Mouse (Mus musculus): ENCODE results near the gene Fnip2. TPM values are rescaled to one million over a fixed set of nuclear protein-coding genes. Genes with fewer than 3 reads are reported as not detected.

Gene Fnip2
- polyA plus RNA-seq, 1 experiment from 2014 or later, result 5.7 TPM

- no peak overlapping the region for H3K27ac ChIP-seq (ENCODE audit: low read length)
- WGBS, result 76% methylated on average over 8 of the region's 8 CpGs
- H3K4me3 ChIP-seq (replicated peaks; ENCODE audit: low read length), result no peak overlapping the region
- H3K36me3 ChIP-seq (ENCODE audit: control insufficient read depth, insufficient read depth), result peaks cover 8% of the 10 kb centered on the region
- H3K9me3 ChIP-seq (ENCODE audit: control insufficient read depth, low read length), result no peaks in the 10 kb centered on the region
- H3K4me1 ChIP-seq (replicated peaks; ENCODE audit: control insufficient read depth, insufficient read depth, low read length), result no peaks in the 10 kb centered on the region
- H3K4me2 ChIP-seq (ENCODE audit: low read length), result no peak overlapping the region
- H3K27me3 ChIP-seq (replicated peaks; ENCODE audit: control insufficient read depth, insufficient read depth, low read length), result no peaks in the 10 kb centered on the region
- no peak for ATAC-seq
- H3K9ac ChIP-seq (replicated peaks; ENCODE audit: low read depth, low read length), result no peak overlapping the region
Observed at GRCm38 (mm10) chr3:79494028-79494427, 73.6 kb downstream of the Fnip2 start.

- H3K4me1 ChIP-seq (replicated peaks; ENCODE audit: control insufficient read depth, insufficient read depth, low read length), result no peaks in the 10 kb centered on the region
- no peaks in the 10 kb centered on the region for H3K9me3 ChIP-seq (ENCODE audit: control insufficient read depth, low read length)
- no peak overlapping the region for H3K9ac ChIP-seq (replicated peaks; ENCODE audit: low read depth, low read length)
- ATAC-seq, result no peak
- WGBS, result 95% methylated on average over 10 of the region's 10 CpGs
- H3K27me3 ChIP-seq (replicated peaks; ENCODE audit: control insufficient read depth, insufficient read depth, low read length), result no peaks in the 10 kb centered on the region
- H3K36me3 ChIP-seq (ENCODE audit: control insufficient read depth, insufficient read depth), result peaks cover 15% of the 10 kb centered on the region
- no peak overlapping the region for H3K4me2 ChIP-seq (ENCODE audit: low read length)
- no peak overlapping the region for H3K27ac ChIP-seq (ENCODE audit: low read length)
- H3K4me3 ChIP-seq (replicated peaks; ENCODE audit: low read length), result no peak overlapping the region
Observed at GRCm38 (mm10) chr3:79493064-79493463, 74.5 kb downstream of the Fnip2 start.

- no peak for ATAC-seq
- no peak overlapping the region for H3K27ac ChIP-seq (ENCODE audit: low read length)
- H3K9me3 ChIP-seq (ENCODE audit: control insufficient read depth, low read length), result no peaks in the 10 kb centered on the region
- no peak overlapping the region for H3K4me2 ChIP-seq (ENCODE audit: low read length)
- no peak overlapping the region for H3K9ac ChIP-seq (replicated peaks; ENCODE audit: low read depth, low read length)
- peaks cover 22% of the 10 kb centered on the region for H3K36me3 ChIP-seq (ENCODE audit: control insufficient read depth, insufficient read depth)
- 95% methylated on average over 3 of the region's 3 CpGs for WGBS
- no peaks in the 10 kb centered on the region for H3K27me3 ChIP-seq (replicated peaks; ENCODE audit: control insufficient read depth, insufficient read depth, low read length)
- no peak overlapping the region for H3K4me3 ChIP-seq (replicated peaks; ENCODE audit: low read length)
- H3K4me1 ChIP-seq (replicated peaks; ENCODE audit: control insufficient read depth, insufficient read depth, low read length), result no peaks in the 10 kb centered on the region
Observed at GRCm38 (mm10) chr3:79491614-79492013, 76.0 kb downstream of the Fnip2 start.

GRCm38 (mm10) chr3:79490102-79490501 lies 77.5 kb downstream of the Fnip2 start:
- Histone ChIP-seq H3K9ac (replicated peaks; ENCODE audit: low read depth, low read length) (no peak overlapping the region), H3K27ac (ENCODE audit: low read length) (no peak overlapping the region), H3K4me1 (replicated peaks; ENCODE audit: control insufficient read depth, insufficient read depth, low read length) (no peaks in the 10 kb centered on the region), H3K27me3 (replicated peaks; ENCODE audit: control insufficient read depth, insufficient read depth, low read length) (no peaks in the 10 kb centered on the region), H3K9me3 (ENCODE audit: control insufficient read depth, low read length) (no peaks in the 10 kb centered on the region), H3K36me3 (ENCODE audit: control insufficient read depth, insufficient read depth) (peaks cover 22% of the 10 kb centered on the region), H3K4me2 (ENCODE audit: low read length) (no peak overlapping the region), H3K4me3 (replicated peaks; ENCODE audit: low read length) (no peak overlapping the region)
- WGBS, result 94% methylated on average over 5 of the region's 5 CpGs
- no peak for ATAC-seq

GRCm38 (mm10) chr3:79488025-79488424 lies 79.6 kb downstream of the Fnip2 start:
- Histone ChIP-seq H3K4me2 (ENCODE audit: low read length) (no peak overlapping the region), H3K27me3 (replicated peaks; ENCODE audit: control insufficient read depth, insufficient read depth, low read length) (no peaks in the 10 kb centered on the region), H3K36me3 (ENCODE audit: control insufficient read depth, insufficient read depth) (peaks cover 26% of the 10 kb centered on the region), H3K4me3 (replicated peaks; ENCODE audit: low read length) (no peak overlapping the region), H3K27ac (ENCODE audit: low read length) (no peak overlapping the region), H3K9me3 (ENCODE audit: control insufficient read depth, low read length) (0 out of 2 replicates have a peak, but pooled peaks cover 2% of the 10 kb centered on the region), H3K4me1 (replicated peaks; ENCODE audit: control insufficient read depth, insufficient read depth, low read length) (no peaks in the 10 kb centered on the region), H3K9ac (replicated peaks; ENCODE audit: low read depth, low read length) (no peak overlapping the region)
- no peak for ATAC-seq
- 96% methylated on average over 7 of the region's 7 CpGs for WGBS

- no peak for ATAC-seq
- 94% methylated on average over 16 of the region's 16 CpGs for WGBS
- Histone ChIP-seq H3K4me1 (replicated peaks; ENCODE audit: control insufficient read depth, insufficient read depth, low read length) (no peaks in the 10 kb centered on the region), H3K9me3 (ENCODE audit: control insufficient read depth, low read length) (0 out of 2 replicates have a peak, but pooled peaks cover 3% of the 10 kb centered on the region), H3K4me3 (replicated peaks; ENCODE audit: low read length) (no peak overlapping the region), H3K27me3 (replicated peaks; ENCODE audit: control insufficient read depth, insufficient read depth, low read length) (no peaks in the 10 kb centered on the region), H3K27ac (ENCODE audit: low read length) (no peak overlapping the region), H3K4me2 (ENCODE audit: low read length) (no peak overlapping the region), H3K36me3 (ENCODE audit: control insufficient read depth, insufficient read depth) (peaks cover 28% of the 10 kb centered on the region), H3K9ac (replicated peaks; ENCODE audit: low read depth, low read length) (no peak overlapping the region)
Observed at GRCm38 (mm10) chr3:79484286-79485063, 83.1 kb downstream of the Fnip2 start.

GRCm38 (mm10) chr3:79478880-79479279 lies 88.7 kb downstream of the Fnip2 start:
- no peak overlapping the region for H3K9ac ChIP-seq (replicated peaks; ENCODE audit: low read depth, low read length)
- 68% methylated on average over 4 of the region's 4 CpGs for WGBS
- no peak overlapping the region for H3K27ac ChIP-seq (ENCODE audit: low read length)
- H3K4me2 ChIP-seq (ENCODE audit: low read length), result no peak overlapping the region
- no peaks in the 10 kb centered on the region for H3K27me3 ChIP-seq (replicated peaks; ENCODE audit: control insufficient read depth, insufficient read depth, low read length)
- ATAC-seq, result no peak
- H3K4me3 ChIP-seq (replicated peaks; ENCODE audit: low read length), result no peak overlapping the region
- peaks cover 16% of the 10 kb centered on the region for H3K4me1 ChIP-seq (replicated peaks; ENCODE audit: control insufficient read depth, insufficient read depth, low read length)
- H3K36me3 ChIP-seq (ENCODE audit: control insufficient read depth, insufficient read depth), result peaks cover 12% of the 10 kb centered on the region
- H3K9me3 ChIP-seq (ENCODE audit: control insufficient read depth, low read length), result 0 out of 2 replicates have a peak, but pooled peaks cover 3% of the 10 kb centered on the region

GRCm38 (mm10) chr3:79478400-79478799 lies 89.2 kb downstream of the Fnip2 start:
- Histone ChIP-seq H3K27ac (ENCODE audit: low read length) (no peak overlapping the region), H3K9me3 (ENCODE audit: control insufficient read depth, low read length) (0 out of 2 replicates have a peak, but pooled peaks cover 3% of the 10 kb centered on the region), H3K4me3 (replicated peaks; ENCODE audit: low read length) (no peak overlapping the region), H3K4me1 (replicated peaks; ENCODE audit: control insufficient read depth, insufficient read depth, low read length) (peaks cover 16% of the 10 kb centered on the region), H3K36me3 (ENCODE audit: control insufficient read depth, insufficient read depth) (peaks cover 10% of the 10 kb centered on the region), H3K9ac (replicated peaks; ENCODE audit: low read depth, low read length) (no peak overlapping the region), H3K4me2 (ENCODE audit: low read length) (no peak overlapping the region), H3K27me3 (replicated peaks; ENCODE audit: control insufficient read depth, insufficient read depth, low read length) (no peaks in the 10 kb centered on the region)
- no peak for ATAC-seq
- 92% methylated on average over 8 of the region's 8 CpGs for WGBS

- no peak for ATAC-seq
- 62% methylated on average over 2 of the region's 2 CpGs for whole genome bisulfite sequencing
- Histone ChIP-seq H3K36me3 (ENCODE audit: control insufficient read depth, insufficient read depth) (peaks cover 7% of the 10 kb centered on the region), H3K9me3 (ENCODE audit: control insufficient read depth, low read length) (no peaks in the 10 kb centered on the region), H3K9ac (replicated peaks; ENCODE audit: low read depth, low read length) (no peak overlapping the region), H3K4me3 (replicated peaks; ENCODE audit: low read length) (no peak overlapping the region), H3K4me1 (replicated peaks; ENCODE audit: control insufficient read depth, insufficient read depth, low read length) (peaks cover 16% of the 10 kb centered on the region), H3K27me3 (replicated peaks; ENCODE audit: control insufficient read depth, insufficient read depth, low read length) (no peaks in the 10 kb centered on the region), H3K27ac (ENCODE audit: low read length) (no peak overlapping the region), H3K4me2 (ENCODE audit: low read length) (no peak overlapping the region)
Observed at GRCm38 (mm10) chr3:79475980-79476379, 91.6 kb downstream of the Fnip2 start.
